Mouse (Mus musculus) neutrophil, adult 5-6 weeks (primary cell): Measurements from ENCODE around the gene Rfx5. TPM values are rescaled to one million over a fixed set of nuclear protein-coding genes. Genes with fewer than 3 reads are reported as not detected.
"Not testable (repeated sequence)": the region's sequence is repeated elsewhere in the genome, so short reads cannot be mapped to it uniquely, and the experiment has no call there.

Experiments
- ATAC-seq: fragments of 151-379, 151-347 bp; 2 replicates; pipeline ENCODE4 v1.8.0; 2017; ENCODE audit warnings: mild to moderate bottlenecking, moderate TSS enrichment; ENCODE audit not compliant: insufficient number of reproducible peaks, poor library complexity, low FRiP score, severe bottlenecking; ENCODE audit errors: extremely low read depth
- total RNA-seq: library from RNA; stranded (forward); fragments of 200-1000 nt; gene quantifications from 2 replicates; pipeline ENCODE4 v1.2.3, GENCODE M21; 2017

The Rfx5 gene
- 38.9 and 44.0 TPM in 2 replicates for total RNA-seq

GRCm38 (mm10) chr3:94953764-94954616, at the start of gene Rfx5:
TSS of gene Rfx5 (plus strand) at chr3:94954075.
- ATAC-seq, result peak; percentile 94

- ATAC-seq, result not testable (repeated sequence)
Observed at GRCm38 (mm10) chr3:94904759-94905158, 49.1 kb upstream of the Rfx5 start.

GRCm38 (mm10) chr3:94906482-94906881, 47.4 kb upstream of the Rfx5 start:
- ATAC-seq, result no peak

DNA sequence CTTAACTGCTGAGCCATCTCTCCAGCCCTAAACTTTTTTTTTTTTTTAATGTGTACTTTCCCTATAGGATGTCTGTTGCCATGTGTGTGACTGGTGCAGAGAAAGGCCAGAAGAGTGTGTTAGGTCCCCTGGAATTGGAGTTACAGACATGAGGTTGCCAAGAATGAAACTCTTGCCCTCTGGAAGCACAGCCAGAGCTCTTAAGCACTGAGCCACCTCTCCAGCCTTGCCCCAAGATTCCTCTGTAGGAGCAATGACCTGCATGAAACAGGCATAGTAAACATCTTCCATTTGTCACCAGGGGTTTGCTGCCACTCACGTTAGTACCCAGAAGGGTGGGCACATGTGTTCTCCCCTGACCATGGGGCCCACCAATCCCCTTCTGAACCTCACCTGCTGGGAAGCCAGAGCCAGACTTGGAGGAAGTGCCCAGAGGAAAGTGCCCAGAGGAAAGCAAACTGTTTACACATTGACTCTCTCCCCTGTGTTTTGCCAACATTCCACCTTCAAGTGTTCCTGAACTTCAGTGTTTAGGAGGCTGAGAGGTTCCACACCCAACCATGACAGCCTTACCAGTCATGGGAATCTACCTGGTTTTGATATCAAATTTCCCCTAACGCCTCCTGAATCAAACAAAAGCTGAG, 42.7 kb upstream of the Rfx5 start:
- no peak for ATAC-seq

DNA sequence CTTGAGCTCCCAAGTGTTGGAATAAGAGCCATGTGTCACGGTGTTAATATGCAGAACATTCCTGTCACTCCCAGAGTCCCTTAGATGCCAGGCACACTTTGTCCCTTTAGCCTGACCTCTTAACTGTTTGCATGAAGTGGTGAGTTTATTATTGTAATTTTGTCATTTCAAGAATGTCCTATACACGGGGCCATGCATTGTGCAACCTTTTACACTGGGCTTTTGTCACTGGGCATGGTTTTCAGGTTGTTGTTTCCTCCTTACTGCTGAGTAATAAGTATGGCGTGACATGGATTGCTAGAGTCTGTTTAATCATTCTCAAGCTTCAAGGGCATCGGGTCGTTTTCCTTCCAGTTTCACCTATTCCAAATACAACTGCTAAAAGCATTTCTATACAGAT, 40.1 kb upstream of the Rfx5 start:
- no peak for ATAC-seq

GRCm38 (mm10) chr3:94915903-94916741, 37.8 kb upstream of the Rfx5 start:
- no peak for ATAC-seq

DNA sequence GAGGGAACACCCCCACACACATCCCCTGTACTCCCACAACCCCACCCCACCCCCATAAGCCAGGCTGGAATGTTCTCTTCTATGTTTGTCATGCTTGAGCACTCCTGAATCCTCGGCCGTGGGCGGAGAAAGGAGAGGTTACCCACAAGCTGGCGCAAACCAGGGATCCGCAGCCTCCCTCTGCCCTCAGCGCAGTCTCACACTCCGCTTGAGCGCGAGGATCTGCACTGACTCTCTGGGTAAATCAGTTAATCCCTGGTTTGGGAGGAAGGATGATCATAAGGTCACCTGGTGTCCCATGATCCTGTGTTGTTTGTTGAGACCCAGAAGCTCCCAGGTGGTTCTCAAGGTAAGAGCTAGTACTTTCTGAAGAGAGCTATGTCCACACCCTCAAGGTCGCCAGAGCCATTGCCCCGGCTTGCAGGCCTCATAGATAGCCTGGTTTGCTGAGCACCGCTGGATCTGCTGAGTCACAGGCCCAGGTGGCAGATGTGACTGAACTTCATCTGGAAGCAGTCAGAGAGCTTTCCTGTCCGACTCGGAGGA, 36.0 kb upstream of the Rfx5 start:
- ATAC-seq, result no peak

DNA sequence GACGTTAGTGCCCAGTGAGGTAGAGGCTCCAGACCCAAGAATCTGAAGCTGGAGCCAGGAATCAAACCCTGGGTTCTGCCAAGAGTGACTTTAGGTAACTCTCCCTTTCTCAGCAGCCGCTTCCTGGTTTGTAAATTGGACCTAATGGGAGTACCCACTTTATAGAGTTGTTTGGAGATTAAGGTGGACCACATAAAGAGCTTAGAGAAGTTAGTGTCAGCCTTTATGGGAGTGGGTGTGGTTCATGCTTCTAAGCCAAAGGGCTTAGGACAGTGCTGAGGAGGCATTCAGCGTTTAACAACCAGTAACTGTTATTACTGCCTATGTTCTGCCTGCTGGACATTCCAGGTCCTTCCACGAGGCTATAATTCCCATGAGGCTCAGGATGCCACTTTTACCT, 35.0 kb upstream of the Rfx5 start:
- ATAC-seq, result no peak

DNA sequence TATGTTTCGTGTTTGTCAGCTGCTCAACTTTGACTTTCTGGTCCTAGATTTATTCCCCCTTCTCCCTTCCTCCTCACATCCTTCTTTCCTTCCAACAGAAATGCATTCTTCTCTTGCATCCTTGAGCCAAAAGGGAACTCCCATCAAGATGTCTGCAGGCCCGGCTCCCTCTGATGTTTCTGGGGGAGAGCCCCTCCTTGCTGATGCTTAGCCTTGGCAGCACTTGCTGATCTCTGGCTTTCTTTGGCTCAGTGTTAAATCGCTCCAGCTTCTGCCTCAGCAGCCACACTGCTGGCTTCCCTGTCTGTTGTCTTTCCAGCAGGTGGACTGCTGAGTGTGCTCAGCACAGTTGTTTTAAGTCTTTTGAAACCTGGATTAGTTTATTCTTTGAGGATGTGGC, 32.8 kb upstream of the Rfx5 start:
- no peak for ATAC-seq

DNA sequence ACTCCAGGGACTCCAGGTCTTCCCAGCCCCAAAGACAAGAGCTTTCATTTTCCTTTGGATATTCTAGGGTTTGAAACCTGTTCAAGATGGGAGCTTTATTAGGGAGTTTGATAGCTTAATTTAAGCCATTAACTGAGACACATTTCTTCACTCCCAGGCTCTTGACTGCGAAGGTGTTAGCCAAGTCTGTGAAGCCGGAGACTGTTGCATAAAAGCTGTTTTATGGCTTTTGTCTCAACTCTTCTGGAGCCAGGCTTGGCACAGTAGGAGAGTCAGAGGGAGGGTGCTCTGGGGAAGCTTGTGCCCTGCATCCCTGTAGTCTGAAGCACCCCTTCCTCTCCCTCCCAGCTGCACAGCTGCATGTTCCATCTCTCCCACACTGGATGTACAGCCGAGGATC, 31.5 kb upstream of the Rfx5 start:
- ATAC-seq, result no peak

GRCm38 (mm10) chr3:94924688-94925087, 29.2 kb upstream of the Rfx5 start:
- no peak for ATAC-seq

- not testable (repeated sequence) for ATAC-seq
Observed at GRCm38 (mm10) chr3:94926301-94926736, 27.6 kb upstream of the Rfx5 start.

GRCm38 (mm10) chr3:94928979-94929378, 24.9 kb upstream of the Rfx5 start:
- ATAC-seq, result not testable (repeated sequence)

DNA sequence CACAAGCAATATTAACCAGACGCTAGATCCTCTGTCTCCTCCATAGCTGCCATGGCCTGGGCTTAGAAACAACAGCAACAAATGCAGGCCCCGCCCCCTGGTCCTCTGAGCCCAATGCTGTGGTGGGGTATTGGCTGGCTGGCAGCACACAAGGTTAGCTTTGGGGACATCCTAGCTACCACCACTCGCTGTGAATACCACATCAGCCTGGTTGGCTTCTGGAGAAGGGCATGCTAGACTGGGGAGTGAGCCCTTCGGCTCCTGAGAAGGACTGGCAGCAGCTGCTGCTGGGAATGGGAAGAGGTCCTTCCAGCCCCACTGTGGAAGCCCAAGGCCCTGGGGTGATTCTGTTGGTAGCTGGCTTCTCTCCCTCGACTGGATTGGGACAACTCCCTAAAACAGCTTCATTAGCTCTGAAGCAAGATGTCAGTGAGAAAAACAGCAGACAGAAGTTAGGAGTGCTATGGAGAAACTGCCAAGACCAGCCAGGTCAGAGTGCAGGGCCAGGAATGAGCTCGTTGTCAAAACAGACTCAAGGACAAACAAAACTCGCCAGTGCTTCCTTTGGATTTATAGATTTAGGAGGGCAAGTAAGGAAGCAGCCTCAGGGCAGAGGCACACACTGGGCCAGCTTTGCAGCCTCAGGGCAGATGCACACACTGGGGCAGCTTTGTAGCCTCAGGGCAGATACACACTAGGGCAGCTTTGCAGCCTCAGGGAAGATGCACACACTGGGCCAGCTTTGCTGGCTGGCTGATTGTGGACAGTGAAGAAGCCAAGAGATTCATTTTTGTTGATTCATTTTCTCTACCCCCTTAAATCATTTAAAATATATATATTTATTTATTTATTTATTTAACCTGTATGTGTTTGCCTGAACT, 23.2 kb upstream of the Rfx5 start:
- ATAC-seq, result not testable (repeated sequence)

DNA sequence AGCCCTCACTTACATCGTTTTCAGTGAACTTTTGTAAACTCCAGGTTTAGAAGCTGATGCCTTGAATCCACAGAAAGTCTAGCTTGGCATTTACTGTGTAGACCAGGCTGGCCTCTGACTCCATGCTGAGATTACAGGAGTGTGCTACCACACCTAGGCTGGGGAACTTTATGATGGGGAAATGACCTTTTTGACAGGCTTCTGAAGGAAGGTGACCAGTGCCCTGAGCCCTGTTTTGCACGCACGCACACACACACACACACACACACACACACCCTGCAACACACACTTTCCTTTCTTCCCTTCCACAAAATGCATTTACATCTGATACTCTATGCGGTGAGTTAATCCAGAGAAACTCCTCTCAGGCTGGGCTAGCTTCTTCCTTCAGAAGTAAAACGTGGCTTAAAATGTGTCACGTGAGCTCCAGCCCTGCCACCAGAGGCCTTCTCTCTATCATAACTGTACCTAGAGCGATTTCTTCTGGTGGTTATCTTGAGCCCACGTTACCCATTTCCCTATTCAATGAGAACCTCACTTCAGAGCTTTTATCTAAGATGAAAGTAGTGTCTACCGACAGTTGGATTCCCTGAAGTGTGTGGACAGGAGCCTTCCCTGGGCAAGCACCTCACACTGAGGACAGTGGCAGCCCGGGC, 22.3 kb upstream of the Rfx5 start:
- not testable (repeated sequence) for ATAC-seq

- ATAC-seq, result not testable (repeated sequence)
Observed at GRCm38 (mm10) chr3:94932279-94932678, 21.6 kb upstream of the Rfx5 start.

- ATAC-seq, result peak; percentile 21; the same call in 1 of the 2 replicates
Observed at GRCm38 (mm10) chr3:94932809-94933564, 20.9 kb upstream of the Rfx5 start, which contains the start of gene Selenbp1. TSS of gene Selenbp1 (plus strand) at chr3:94933056.
